Mouse (Mus musculus): ENCODE results near the gene Zbtb45. TPM values are rescaled to one million over a fixed set of nuclear protein-coding genes. Genes with fewer than 3 reads are reported as not detected.

Gene Zbtb45
- polyA plus RNA-seq, 1 experiment = 7.7 TPM

GRCm38 (mm10) chr7:13044254-13044625, 34.4 kb upstream of the Zbtb45 start:
- Histone ChIP-seq H3K4me3 (replicated peaks) (peak overlapping the region; percentile 10), H3K4me1 (ENCODE audit: control insufficient read depth) (peaks cover 20% of the 10 kb centered on the region), H3K36me3 (ENCODE audit: control insufficient read depth) (peaks cover 3% of the 10 kb centered on the region), H3K27me3 (ENCODE audit: control insufficient read depth) (peaks cover 58% of the 10 kb centered on the region), H3K9me3 (ENCODE audit: control insufficient read depth, low read length) (peaks cover 20% of the 10 kb centered on the region)
- TF ChIP-seq TAL1 (IDR thresholded peaks at IDR 0.05; ENCODE audit: low read length) (no peak), GATA1 (IDR thresholded peaks at IDR 0.05; ENCODE audit: low read length) (no peak)

GRCm38 (mm10) chr7:13043445-13044253, 33.8 kb upstream of the Zbtb45 start:
- Histone ChIP-seq H3K4me1 (ENCODE audit: control insufficient read depth) (peaks cover 26% of the 10 kb centered on the region), H3K27me3 (ENCODE audit: control insufficient read depth) (peaks cover 58% of the 10 kb centered on the region), H3K4me3 (replicated peaks) (peak overlapping the region; percentile 22), H3K36me3 (ENCODE audit: control insufficient read depth) (peaks cover 3% of the 10 kb centered on the region), H3K9me3 (ENCODE audit: control insufficient read depth, low read length) (peaks cover 20% of the 10 kb centered on the region)
- TF ChIP-seq GATA1 (IDR thresholded peaks at IDR 0.05; ENCODE audit: low read length) (no peak), TAL1 (IDR thresholded peaks at IDR 0.05; ENCODE audit: low read length) (no peak)

GRCm38 (mm10) chr7:13043120-13043444, 33.2 kb upstream of the Zbtb45 start:
- H3K4me1 ChIP-seq (ENCODE audit: control insufficient read depth) = peaks cover 31% of the 10 kb centered on the region
- peaks cover 20% of the 10 kb centered on the region for H3K9me3 ChIP-seq (ENCODE audit: control insufficient read depth, low read length)
- TF ChIP-seq TAL1 (IDR thresholded peaks at IDR 0.05; ENCODE audit: low read length) (no peak), GATA1 (IDR thresholded peaks at IDR 0.05; ENCODE audit: low read length) (no peak)
- H3K4me3 ChIP-seq (replicated peaks) = no peak overlapping the region
- H3K27me3 ChIP-seq (ENCODE audit: control insufficient read depth) = peaks cover 56% of the 10 kb centered on the region
- H3K36me3 ChIP-seq (ENCODE audit: control insufficient read depth) = peaks cover 3% of the 10 kb centered on the region

GRCm38 (mm10) chr7:13042511-13042910, 32.7 kb upstream of the Zbtb45 start:
- peaks cover 20% of the 10 kb centered on the region for H3K9me3 ChIP-seq (ENCODE audit: control insufficient read depth, low read length)
- H3K36me3 ChIP-seq (ENCODE audit: control insufficient read depth) = peaks cover 3% of the 10 kb centered on the region
- peaks cover 31% of the 10 kb centered on the region for H3K4me1 ChIP-seq (ENCODE audit: control insufficient read depth)
- TF ChIP-seq GATA1 (IDR thresholded peaks at IDR 0.05; ENCODE audit: low read length) (no peak), TAL1 (IDR thresholded peaks at IDR 0.05; ENCODE audit: low read length) (no peak)
- no peak overlapping the region for H3K4me3 ChIP-seq (replicated peaks)
- peaks cover 56% of the 10 kb centered on the region for H3K27me3 ChIP-seq (ENCODE audit: control insufficient read depth)

- H3K9me3 ChIP-seq (ENCODE audit: control insufficient read depth, low read length) = peaks cover 20% of the 10 kb centered on the region
- H3K4me1 ChIP-seq (ENCODE audit: control insufficient read depth) = peaks cover 43% of the 10 kb centered on the region
- no peak for TF ChIP-seq GATA1 (IDR thresholded peaks at IDR 0.05; ENCODE audit: low read length)
- TF ChIP-seq TAL1 (IDR thresholded peaks at IDR 0.05; ENCODE audit: low read length) = no peak
- no peak overlapping the region for H3K4me3 ChIP-seq (replicated peaks)
- H3K36me3 ChIP-seq (ENCODE audit: control insufficient read depth) = peaks cover 8% of the 10 kb centered on the region
- H3K27me3 ChIP-seq (ENCODE audit: control insufficient read depth) = peaks cover 56% of the 10 kb centered on the region
Measured at GRCm38 (mm10) chr7:13041256-13041655, 31.4 kb upstream of the Zbtb45 start.

- Histone ChIP-seq H3K36me3 (ENCODE audit: control insufficient read depth) (peaks cover 24% of the 10 kb centered on the region), H3K9me3 (ENCODE audit: control insufficient read depth, low read length) (peaks cover 16% of the 10 kb centered on the region), H3K4me3 (replicated peaks) (peak overlapping the region; percentile 85), H3K4me1 (ENCODE audit: control insufficient read depth) (peaks cover 57% of the 10 kb centered on the region), H3K27me3 (ENCODE audit: control insufficient read depth) (peaks cover 39% of the 10 kb centered on the region)
- TF ChIP-seq TAL1 (IDR thresholded peaks at IDR 0.05; ENCODE audit: low read length) (no peak), GATA1 (IDR thresholded peaks at IDR 0.05; ENCODE audit: low read length) (no peak)
Measured at GRCm38 (mm10) chr7:13039181-13039580, 29.3 kb upstream of the Zbtb45 start.

GRCm38 (mm10) chr7:13038621-13039169, 28.9 kb upstream of the Zbtb45 start:
- no peak for TF ChIP-seq TAL1 (IDR thresholded peaks at IDR 0.05; ENCODE audit: low read length)
- TF ChIP-seq GATA1 (IDR thresholded peaks at IDR 0.05; ENCODE audit: low read length) = no peak
- Histone ChIP-seq H3K4me1 (ENCODE audit: control insufficient read depth) (peaks cover 57% of the 10 kb centered on the region), H3K27me3 (ENCODE audit: control insufficient read depth) (peaks cover 34% of the 10 kb centered on the region), H3K36me3 (ENCODE audit: control insufficient read depth) (peaks cover 29% of the 10 kb centered on the region), H3K4me3 (replicated peaks) (peak overlapping the region; percentile 85), H3K9me3 (ENCODE audit: control insufficient read depth, low read length) (peaks cover 11% of the 10 kb centered on the region)

GRCm38 (mm10) chr7:13037901-13038555, 28.2 kb upstream of the Zbtb45 start, which contains the start of gene Ube2m:
Gene Ube2m (minus strand): TSS chr7:13038275.
- H3K27me3 ChIP-seq (ENCODE audit: control insufficient read depth) = peaks cover 28% of the 10 kb centered on the region
- H3K4me1 ChIP-seq (ENCODE audit: control insufficient read depth) = peaks cover 56% of the 10 kb centered on the region
- peaks cover 4% of the 10 kb centered on the region for H3K9me3 ChIP-seq (ENCODE audit: control insufficient read depth, low read length)
- peak within 1 kb of the TSS; percentile 85 for H3K4me3 ChIP-seq (replicated peaks)
- TF ChIP-seq GATA1 (IDR thresholded peaks at IDR 0.05; ENCODE audit: low read length) (no peak), TAL1 (IDR thresholded peaks at IDR 0.05; ENCODE audit: low read length) (no peak)
- peaks cover 35% of the 10 kb centered on the region for H3K36me3 ChIP-seq (ENCODE audit: control insufficient read depth)

GRCm38 (mm10) chr7:13037366-13037765, 27.5 kb upstream of the Zbtb45 start:
- Histone ChIP-seq H3K36me3 (ENCODE audit: control insufficient read depth) (peaks cover 42% of the 10 kb centered on the region), H3K4me1 (ENCODE audit: control insufficient read depth) (peaks cover 60% of the 10 kb centered on the region), H3K9me3 (ENCODE audit: control insufficient read depth, low read length) (no peaks in the 10 kb centered on the region)

More at GRCm38 (mm10) chr7:13037366-13037765, 27.5 kb upstream of the Zbtb45 start:
- Histone ChIP-seq H3K4me3 (replicated peaks) (peak overlapping the region; percentile 85), H3K27me3 (ENCODE audit: control insufficient read depth) (peaks cover 21% of the 10 kb centered on the region)
- TF ChIP-seq GATA1 (IDR thresholded peaks at IDR 0.05; ENCODE audit: low read length) (no peak), TAL1 (IDR thresholded peaks at IDR 0.05; ENCODE audit: low read length) (no peak)
